Mouse (Mus musculus): ENCODE measurements around the gene Pirt. TPM values are rescaled to one million over a fixed set of nuclear protein-coding genes. Genes with fewer than 3 reads are reported as not detected.

Gene Pirt
- polyA plus RNA-seq, 1 experiment from 2014 or later: 0.06 TPM

DNA sequence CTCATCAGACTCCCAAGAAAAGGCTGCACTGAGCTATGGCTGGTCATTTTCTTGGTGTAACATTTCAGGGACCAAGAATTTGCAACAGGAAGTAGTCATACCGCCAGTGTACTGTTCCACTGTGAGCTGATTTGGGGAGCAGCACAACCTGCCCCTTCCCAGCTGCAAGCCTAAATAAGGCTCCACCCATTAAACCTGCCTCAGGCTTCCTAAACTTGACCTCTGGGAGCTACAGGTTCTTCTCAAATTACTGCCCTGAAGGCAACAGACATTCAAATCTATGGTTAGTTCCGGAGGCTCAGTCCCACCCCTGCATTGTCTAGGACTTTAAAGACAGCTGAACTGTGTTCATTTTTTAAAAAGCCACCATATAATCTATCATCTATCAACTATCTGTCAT is 8.2 kb downstream of the Pirt start:
- no peaks in the 10 kb centered on the region for H3K36me3 ChIP-seq
- H3K27me3 ChIP-seq (ENCODE audit: low read depth, poor library complexity, severe bottlenecking): peaks cover 6% of the 10 kb centered on the region; the same call in 1 of the 2 replicates
- H3K4me1 ChIP-seq: peaks cover 14% of the 10 kb centered on the region
- H3K4me3 ChIP-seq: no peak overlapping the region
- no peaks in the 10 kb centered on the region for H3K9me3 ChIP-seq (replicated peaks)
- WGBS: 88% methylated on average over 2 of the region's 2 CpGs
- H3K27ac ChIP-seq (replicated peaks): no peak overlapping the region
- no peak for DNase-seq (ENCODE audit: low spot score)

GRCm38 (mm10) chr11:66924095-66924823 is 12.5 kb downstream of the Pirt start:
- no peak for DNase-seq (ENCODE audit: low spot score)
- H3K4me3 ChIP-seq: no peak overlapping the region
- 89% methylated on average over 11 of the region's 11 CpGs for WGBS
- H3K27me3 ChIP-seq (ENCODE audit: low read depth, poor library complexity, severe bottlenecking): peaks cover 6% of the 10 kb centered on the region; the same call in 1 of the 2 replicates
- no peaks in the 10 kb centered on the region for H3K9me3 ChIP-seq (replicated peaks)
- peaks cover 14% of the 10 kb centered on the region for H3K4me1 ChIP-seq
- no peaks in the 10 kb centered on the region for H3K36me3 ChIP-seq
- H3K27ac ChIP-seq (replicated peaks): no peak overlapping the region

DNA sequence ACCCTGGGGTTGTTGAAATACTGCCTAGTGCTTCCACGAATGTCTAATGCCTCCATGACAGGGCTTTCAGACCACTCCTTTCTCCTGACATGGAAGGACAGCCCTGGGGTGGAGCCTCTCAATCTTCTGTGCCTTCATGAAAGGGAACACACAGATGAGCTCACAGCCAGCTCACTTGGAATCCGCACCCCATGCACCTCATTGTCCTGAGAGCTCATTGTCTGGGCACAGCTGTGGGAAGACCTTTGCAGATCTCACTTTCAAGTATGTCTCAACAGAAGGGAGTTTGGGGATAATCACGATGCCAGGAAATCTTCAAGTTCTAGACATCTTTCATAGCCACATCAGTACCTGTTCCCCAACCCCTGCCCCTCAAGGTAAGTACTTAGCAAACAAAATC is 16.5 kb downstream of the Pirt start:
- no peak for DNase-seq (ENCODE audit: low spot score)
- Histone ChIP-seq H3K36me3 (no peaks in the 10 kb centered on the region), H3K9me3 (replicated peaks) (no peaks in the 10 kb centered on the region), H3K27me3 (ENCODE audit: low read depth, poor library complexity, severe bottlenecking) (peaks cover 4% of the 10 kb centered on the region; the same call in 1 of the 2 replicates), H3K4me1 (peaks cover 14% of the 10 kb centered on the region), H3K4me3 (no peak overlapping the region), H3K27ac (replicated peaks) (no peak overlapping the region)
- WGBS: 49% methylated on average over 3 of the region's 3 CpGs

GRCm38 (mm10) chr11:66932827-66933599 is 21.2 kb downstream of the Pirt start:
- H3K4me3 ChIP-seq: no peak overlapping the region

GRCm38 (mm10) chr11:66934428-66935173 is 22.8 kb downstream of the Pirt start:
- Histone ChIP-seq H3K27ac (replicated peaks) (no peak overlapping the region), H3K4me1 (peaks cover 11% of the 10 kb centered on the region; the same call in 1 of the 2 replicates), H3K9me3 (replicated peaks) (no peaks in the 10 kb centered on the region), H3K27me3 (ENCODE audit: low read depth, poor library complexity, severe bottlenecking) (no peaks in the 10 kb centered on the region), H3K36me3 (no peaks in the 10 kb centered on the region), H3K4me3 (no peak overlapping the region)
- 84% methylated on average over 7 of the region's 7 CpGs for WGBS
- no peak for DNase-seq (ENCODE audit: low spot score)

More at GRCm38 (mm10) chr11:66932827-66933599, 21.2 kb downstream of the Pirt start:
- no peak for DNase-seq (ENCODE audit: low spot score)
- H3K27ac ChIP-seq (replicated peaks): no peak overlapping the region
- no peaks in the 10 kb centered on the region for H3K27me3 ChIP-seq (ENCODE audit: low read depth, poor library complexity, severe bottlenecking)
- 83% methylated on average over 9 of the region's 9 CpGs for WGBS
- no peaks in the 10 kb centered on the region for H3K9me3 ChIP-seq (replicated peaks)
- peaks cover 12% of the 10 kb centered on the region; the same call in 1 of the 2 replicates for H3K4me1 ChIP-seq
- H3K36me3 ChIP-seq: no peaks in the 10 kb centered on the region

GRCm38 (mm10) chr11:66942011-66942410 is 30.2 kb downstream of the Pirt start:
- no peak overlapping the region for H3K4me3 ChIP-seq
- no peaks in the 10 kb centered on the region for H3K36me3 ChIP-seq
- WGBS: 92% methylated on average over 5 of the region's 5 CpGs
- H3K27me3 ChIP-seq (ENCODE audit: low read depth, poor library complexity, severe bottlenecking): no peaks in the 10 kb centered on the region
- H3K27ac ChIP-seq (replicated peaks): no peak overlapping the region
- no peaks in the 10 kb centered on the region for H3K9me3 ChIP-seq (replicated peaks)
- H3K4me1 ChIP-seq: no peaks in the 10 kb centered on the region
- DNase-seq (ENCODE audit: low spot score): no peak

- no peak overlapping the region for H3K4me3 ChIP-seq
- H3K36me3 ChIP-seq: no peaks in the 10 kb centered on the region
- H3K4me1 ChIP-seq: no peaks in the 10 kb centered on the region
- H3K9me3 ChIP-seq (replicated peaks): no peaks in the 10 kb centered on the region
- H3K27me3 ChIP-seq (ENCODE audit: low read depth, poor library complexity, severe bottlenecking): no peaks in the 10 kb centered on the region
- WGBS: 78% methylated on average over 2 of the region's 2 CpGs
- no peak overlapping the region for H3K27ac ChIP-seq (replicated peaks)
- no peak for DNase-seq (ENCODE audit: low spot score)
These were observed 33.5 kb downstream of the Pirt start for GRCm38 (mm10) chr11:66945224-66945767.

GRCm38 (mm10) chr11:66946521-66946920 is 34.7 kb downstream of the Pirt start:
- Histone ChIP-seq H3K4me1 (no peaks in the 10 kb centered on the region), H3K27ac (replicated peaks) (no peak overlapping the region), H3K27me3 (ENCODE audit: low read depth, poor library complexity, severe bottlenecking) (no peaks in the 10 kb centered on the region), H3K4me3 (no peak overlapping the region), H3K9me3 (replicated peaks) (no peaks in the 10 kb centered on the region), H3K36me3 (no peaks in the 10 kb centered on the region)
- 75% methylated on average over 6 of the region's 6 CpGs for WGBS
- no peak for DNase-seq (ENCODE audit: low spot score)

DNA sequence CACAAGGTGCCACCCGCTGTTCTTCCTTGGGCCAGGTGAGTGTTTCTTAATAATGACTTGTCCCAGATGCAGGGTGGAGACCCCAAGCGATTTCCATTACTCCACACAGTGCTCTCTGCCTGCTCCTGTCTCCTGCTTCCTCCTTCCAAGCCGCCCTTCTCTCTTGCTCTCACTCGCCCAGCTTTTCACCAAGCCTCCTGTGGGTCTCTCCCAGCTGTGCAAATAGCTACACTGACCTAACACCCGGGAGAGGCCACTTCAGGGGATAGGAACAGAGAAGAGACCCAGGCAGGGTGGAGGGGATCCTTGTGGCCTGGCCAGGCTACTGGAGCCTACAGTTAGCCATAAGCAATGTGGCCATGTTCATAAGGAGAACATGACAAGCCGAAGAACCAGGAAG is 35.1 kb downstream of the Pirt start:
- H3K4me3 ChIP-seq: no peak overlapping the region
- H3K27ac ChIP-seq (replicated peaks): no peak overlapping the region
- no peak for DNase-seq (ENCODE audit: low spot score)
- no peaks in the 10 kb centered on the region for H3K9me3 ChIP-seq (replicated peaks)
- H3K4me1 ChIP-seq: no peaks in the 10 kb centered on the region
- H3K27me3 ChIP-seq (ENCODE audit: low read depth, poor library complexity, severe bottlenecking): no peaks in the 10 kb centered on the region
- WGBS: 82% methylated on average over 6 of the region's 6 CpGs
- no peaks in the 10 kb centered on the region for H3K36me3 ChIP-seq

DNA sequence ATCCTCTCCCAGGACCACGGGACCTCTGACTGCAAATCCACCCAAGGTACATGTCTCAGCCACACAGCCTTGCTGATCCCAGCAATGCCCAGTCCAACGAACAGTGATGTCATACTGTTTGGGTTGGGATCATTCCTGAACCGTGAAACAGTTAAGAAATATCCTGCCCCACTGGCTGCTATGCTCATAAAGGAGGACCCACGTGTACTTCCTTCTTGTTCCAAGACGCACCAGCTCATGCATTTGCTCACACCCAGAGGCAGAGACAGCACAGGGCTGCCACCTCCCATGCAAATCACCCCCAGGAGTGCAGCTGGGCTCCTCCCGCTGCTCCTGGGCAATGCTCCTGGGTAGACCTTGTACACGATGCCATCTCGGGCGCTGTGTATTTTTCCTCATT is 44.5 kb downstream of the Pirt start, which contains the start of gene Tmem238l:
TSS of gene Tmem238l (plus strand) at position 336 of the 400 bp plus-strand sequence.
- no peak for DNase-seq (ENCODE audit: low spot score)
- no peaks in the 10 kb centered on the region for H3K4me1 ChIP-seq
- H3K4me3 ChIP-seq: no peak within 1 kb of the TSS
- no peaks in the 10 kb centered on the region for H3K27me3 ChIP-seq (ENCODE audit: low read depth, poor library complexity, severe bottlenecking)
- no peak within 1 kb of the TSS for H3K27ac ChIP-seq (replicated peaks)
- 85% methylated on average over 9 of the region's 9 CpGs for WGBS
- H3K36me3 ChIP-seq: no peaks in the 10 kb centered on the region
- no peaks in the 10 kb centered on the region; the same call in 1 of the 2 replicates for H3K9me3 ChIP-seq (replicated peaks)

DNA sequence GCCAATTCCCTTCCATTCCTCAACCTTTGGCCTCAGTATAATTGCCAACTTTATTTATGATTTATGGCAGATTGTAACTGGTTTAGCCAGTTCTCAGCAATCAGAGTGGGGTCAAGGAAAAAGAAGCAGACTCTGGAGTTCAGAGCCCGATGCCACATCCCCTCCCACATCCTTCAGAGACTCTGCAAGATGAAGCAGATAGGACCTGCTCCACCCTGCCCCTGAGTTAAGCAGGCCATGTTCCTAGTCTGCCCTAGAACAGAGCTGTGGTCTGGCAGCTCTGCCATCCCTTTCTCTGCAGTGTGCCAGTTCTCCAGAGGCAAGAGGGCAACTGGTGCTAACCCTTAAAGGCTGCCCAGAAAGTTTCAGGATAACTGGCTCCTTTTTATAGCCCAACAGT is 49.0 kb downstream of the Pirt start:
- H3K4me3 ChIP-seq: no peak overlapping the region
- WGBS: 93% methylated on average over 1 of the region's 1 CpGs
- H3K27ac ChIP-seq (replicated peaks): no peak overlapping the region
- no peak for DNase-seq (ENCODE audit: low spot score)
- H3K9me3 ChIP-seq (replicated peaks): no peaks in the 10 kb centered on the region
- H3K27me3 ChIP-seq (ENCODE audit: low read depth, poor library complexity, severe bottlenecking): no peaks in the 10 kb centered on the region
- H3K36me3 ChIP-seq: no peaks in the 10 kb centered on the region
- H3K4me1 ChIP-seq: no peaks in the 10 kb centered on the region

GRCm38 (mm10) chr11:66961447-66962176 is 49.8 kb downstream of the Pirt start:
- Histone ChIP-seq H3K9me3 (replicated peaks) (no peaks in the 10 kb centered on the region), H3K36me3 (no peaks in the 10 kb centered on the region), H3K4me3 (no peak overlapping the region), H3K4me1 (no peaks in the 10 kb centered on the region), H3K27ac (replicated peaks) (no peak overlapping the region), H3K27me3 (ENCODE audit: low read depth, poor library complexity, severe bottlenecking) (no peaks in the 10 kb centered on the region)
- 88% methylated on average over 12 of the region's 12 CpGs for WGBS
- DNase-seq (ENCODE audit: low spot score): no peak

Data from midbrain, embryonic 10.5 days (tissue).